Mouse (Mus musculus) stomach, postnatal 0 days (tissue): ENCODE results near the gene Samm50. TPM values are rescaled to one million over a fixed set of nuclear protein-coding genes. Genes with fewer than 3 reads are reported as not detected.

Experiments used
- ATAC-seq: fragments of 200-750 bp; cut with Nextera tagmentation; 2 replicates; pipeline ENCODE4 v1.8.0; 2017; ENCODE audit not compliant: low FRiP score, low TSS enrichment
- DNase-seq: peaks from one replicate; pipeline ENCODE4 v3.0.0-alpha.2; 2016; ENCODE audit warnings: low spot score
- H3K27ac ChIP-seq: fragments of 300-500 bp; sonication (generic); replicated peaks from 2 replicates; pipeline ENCODE4 v1.5.1; 2014; ENCODE audit warnings: mild to moderate bottlenecking, control low read depth
- H3K27me3 ChIP-seq: fragments of 300-500 bp; sonication (generic); 2 replicates; pipeline ENCODE4 v1.6.1; 2014; ENCODE audit warnings: low read length; ENCODE audit not compliant: control insufficient read depth, insufficient read depth
- H3K36me3 ChIP-seq: fragments of 300-500 bp; sonication (generic); 2 replicates; pipeline ENCODE4 v1.6.1; 2014; ENCODE audit warnings: low read length, mixed read lengths; ENCODE audit not compliant: control insufficient read depth, insufficient read depth
- H3K4me1 ChIP-seq: fragments of 300-500 bp; sonication (generic); replicated peaks from 2 replicates; pipeline ENCODE4 v1.6.1; 2014; ENCODE audit warnings: antibody characterized with exemption; ENCODE audit not compliant: control insufficient read depth, insufficient read depth
- H3K4me2 ChIP-seq: fragments of 300-500 bp; sonication (generic); replicated peaks from 2 replicates; pipeline ENCODE4 v1.6.1; 2014; ENCODE audit warnings: low read depth, mild to moderate bottlenecking, control low read depth, moderate library complexity
- H3K4me3 ChIP-seq: fragments of 300-500 bp; sonication (generic); 2 replicates; pipeline ENCODE4 v1.5.1; 2014; ENCODE audit warnings: low read depth, low read length, control low read depth
- H3K9ac ChIP-seq: fragments of 300-500 bp; sonication (generic); 2 replicates; pipeline ENCODE4 v1.6.1; 2014; ENCODE audit warnings: mild to moderate bottlenecking, low read length, control low read depth, mixed read lengths
- H3K9me3 ChIP-seq: fragments of 300-500 bp; sonication (generic); 2 replicates; pipeline ENCODE4 v1.6.1; 2016; ENCODE audit warnings: low read length; ENCODE audit not compliant: control insufficient read depth
- CTCF ChIP-seq: IDR thresholded peaks from 2 replicates; pipeline ENCODE4 v1.5.1; 2016; ENCODE audit warnings: antibody characterized with exemption, low read depth, mild to moderate bottlenecking, moderate library complexity
- EP300 ChIP-seq: optimal IDR thresholded peaks from 2 replicates; pipeline ENCODE3; 2016; ENCODE audit warnings: antibody characterized with exemption
- WGBS: fragments of 180-500 bp; shearing (Covaris S2); extraction: QIAGEN DNeasy Blood & Tissue Kit; methylation state at CpG from one replicate; pipeline ENCODE4 v1.1.7; 2014; 5-methylcytosine and 5-hydroxymethylcytosine counted together
- polyA plus RNA-seq: library from polyadenylated mRNA; unstranded; fragments of >200 nt; fragmentation: Nextera tagmentation; extraction: Ambion mirVana; gene quantifications from 2 replicates; pipeline ENCODE4 v1.2.1, GENCODE M21; 2015

Gene Samm50
- polyA plus RNA-seq, 1 experiment from 2014 or later = 92.3 TPM

- 2% methylated on average over 28 of the region's 28 CpGs for WGBS
- H3K4me2 ChIP-seq = peak overlapping the region; percentile 85
- H3K36me3 ChIP-seq = no peaks in the 10 kb centered on the region
- peak overlapping the region; percentile 53 for H3K9ac ChIP-seq
- H3K27me3 ChIP-seq = no peaks in the 10 kb centered on the region
- TF ChIP-seq EP300 = no peak
- no peak for TF ChIP-seq CTCF
- H3K4me1 ChIP-seq = no peaks in the 10 kb centered on the region; the same call in 1 of the 2 replicates
- no peak overlapping the region; the same call in 1 of the 2 replicates for H3K27ac ChIP-seq
- H3K9me3 ChIP-seq = no peaks in the 10 kb centered on the region
- ATAC-seq = peak; percentile 15
- DNase-seq = no peak
- peak overlapping the region; percentile 43 for H3K4me3 ChIP-seq
Measured at GRCm38 (mm10) chr15:84168170-84169161, 23.6 kb upstream of the Samm50 start.

DNA sequence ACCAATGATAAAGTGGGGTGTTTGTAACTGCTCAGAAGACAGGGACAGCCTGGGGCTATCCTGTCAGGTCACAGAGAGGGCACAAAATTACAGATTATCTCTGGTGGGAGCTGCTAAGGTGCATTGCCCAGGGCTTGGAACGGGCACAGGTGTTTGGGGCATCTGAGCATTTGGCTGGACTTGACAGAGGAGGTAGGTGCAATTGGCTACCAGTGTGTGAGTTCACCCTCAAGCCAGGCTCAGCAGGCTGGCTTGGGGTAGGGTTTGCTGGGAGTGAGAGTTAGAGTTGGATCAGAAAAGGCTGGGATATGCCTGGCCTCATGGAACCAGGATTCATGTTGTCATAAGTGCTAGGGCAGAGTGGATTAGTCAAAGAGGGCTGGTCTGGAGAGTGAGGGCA lies 22.5 kb upstream of the Samm50 start:
- WGBS = 71% methylated on average over 1 of the region's 1 CpGs
- DNase-seq = no peak

GRCm38 (mm10) chr15:84171166-84171565 lies 20.9 kb upstream of the Samm50 start:
- no peaks in the 10 kb centered on the region for H3K36me3 ChIP-seq
- H3K4me3 ChIP-seq = no peak overlapping the region
- H3K4me1 ChIP-seq = no peaks in the 10 kb centered on the region; the same call in 1 of the 2 replicates
- H3K27ac ChIP-seq = no peak overlapping the region
- ATAC-seq (no peak), DNase-seq (no peak)
- no peak overlapping the region for H3K9ac ChIP-seq
- WGBS = 78% methylated on average over 7 of the region's 7 CpGs
- no peak overlapping the region for H3K4me2 ChIP-seq
- TF ChIP-seq EP300 (no peak), CTCF (no peak)
- no peaks in the 10 kb centered on the region for H3K27me3 ChIP-seq
- H3K9me3 ChIP-seq = no peaks in the 10 kb centered on the region

More for the DNA sequence above, 22.5 kb upstream of the Samm50 start:
- Histone ChIP-seq H3K27me3 (no peaks in the 10 kb centered on the region), H3K36me3 (no peaks in the 10 kb centered on the region), H3K27ac (no peak overlapping the region), H3K4me2 (no peak overlapping the region), H3K4me1 (no peaks in the 10 kb centered on the region; the same call in 1 of the 2 replicates), H3K9ac (no peak overlapping the region), H3K4me3 (no peak overlapping the region), H3K9me3 (no peaks in the 10 kb centered on the region)
- TF ChIP-seq EP300 (no peak), CTCF (no peak)
- no peak for ATAC-seq

DNA sequence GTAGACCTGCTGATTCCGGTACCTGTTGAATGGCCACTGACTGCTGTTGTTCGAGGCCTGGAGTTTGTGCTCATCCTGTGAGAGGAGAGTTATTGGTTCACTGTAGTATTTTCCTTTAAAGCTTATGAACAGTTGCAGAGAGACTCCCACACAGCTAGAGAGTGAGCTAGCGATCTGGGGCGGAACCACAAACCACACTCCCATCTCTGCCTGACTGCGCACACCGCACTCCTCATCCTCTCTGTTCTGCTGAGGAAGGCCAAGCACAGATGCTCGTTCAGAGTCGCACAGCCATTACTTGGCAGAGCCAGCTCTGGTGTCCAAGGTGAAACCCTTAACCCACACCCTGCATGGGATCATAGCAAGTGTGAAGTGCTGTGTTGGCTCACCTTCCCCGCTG lies 13.3 kb upstream of the Samm50 start:
- H3K36me3 ChIP-seq = no peaks in the 10 kb centered on the region
- H3K4me2 ChIP-seq = no peak overlapping the region
- no peak overlapping the region for H3K9ac ChIP-seq
- 93% methylated on average over 9 of the region's 9 CpGs for WGBS
- H3K4me1 ChIP-seq = no peaks in the 10 kb centered on the region
- H3K9me3 ChIP-seq = no peaks in the 10 kb centered on the region
- DNase-seq (no peak), ATAC-seq (no peak)
- no peak overlapping the region for H3K27ac ChIP-seq
- no peak overlapping the region for H3K4me3 ChIP-seq
- no peaks in the 10 kb centered on the region for H3K27me3 ChIP-seq
- TF ChIP-seq EP300 (no peak), CTCF (no peak)

GRCm38 (mm10) chr15:84182000-84182399 lies 10.0 kb upstream of the Samm50 start:
- Histone ChIP-seq H3K4me1 (no peaks in the 10 kb centered on the region), H3K27ac (no peak overlapping the region), H3K36me3 (no peaks in the 10 kb centered on the region), H3K4me3 (no peak overlapping the region), H3K4me2 (no peak overlapping the region), H3K9me3 (no peaks in the 10 kb centered on the region), H3K27me3 (no peaks in the 10 kb centered on the region), H3K9ac (no peak overlapping the region)
- 58% methylated on average over 6 of the region's 6 CpGs for WGBS
- ATAC-seq (no peak), DNase-seq (no peak)
- no peak for TF ChIP-seq EP300
- TF ChIP-seq CTCF = no peak

GRCm38 (mm10) chr15:84183967-84184366 lies 8.1 kb upstream of the Samm50 start:
- no peak overlapping the region for H3K27ac ChIP-seq
- no peak; the same call in 1 of the 2 replicates for ATAC-seq
- no peak for DNase-seq
- no peaks in the 10 kb centered on the region for H3K9me3 ChIP-seq
- 35% methylated on average over 1 of the region's 1 CpGs for WGBS
- H3K4me3 ChIP-seq = no peak overlapping the region
- no peak for TF ChIP-seq CTCF
- TF ChIP-seq EP300 = no peak
- no peak overlapping the region for H3K9ac ChIP-seq
- H3K36me3 ChIP-seq = no peaks in the 10 kb centered on the region
- H3K4me1 ChIP-seq = no peaks in the 10 kb centered on the region
- H3K27me3 ChIP-seq = no peaks in the 10 kb centered on the region
- no peak overlapping the region for H3K4me2 ChIP-seq
